ENCODE assay signal across 24 mouse cellular contexts in the genomic region with DNA sequence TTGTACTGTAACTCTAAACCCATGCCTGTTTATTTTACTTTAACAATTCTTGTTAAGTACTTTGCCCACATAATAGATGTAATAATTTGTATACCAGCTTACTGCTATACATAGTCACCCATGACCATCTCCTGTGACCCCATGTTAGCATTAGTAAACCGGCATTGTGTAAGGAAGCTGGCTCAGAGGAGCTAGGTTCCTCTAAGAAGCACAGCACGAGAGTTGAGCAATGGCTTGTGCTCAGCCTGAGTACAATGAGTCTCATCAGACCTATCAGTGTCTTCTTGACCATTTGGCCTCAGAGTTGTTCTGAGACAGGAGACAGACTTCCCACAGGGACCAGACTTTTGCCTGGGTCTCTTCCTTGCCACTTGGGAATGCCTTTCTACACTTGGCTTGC.
DNase-seq lines count a peak whose midpoint lies in the region; ATAC-seq and TF ChIP-seq lines count a peak whose summit lies in the region.
"Had no signal": no experiment of that assay in that cellular context is flagged by ENCODE, and none has a peak within 500 bp of the region (broad histone marks: within the 10 kb centered on the region; RNA-seq: fewer than 3 reads in every experiment).

No protein-coding gene starts in this region.

- peaks cover 14% of the 10 kb centered on the region for H3K4me1 ChIP-seq in neural tube, embryonic 13.5 days (replicated peaks)
- no peaks in the 10 kb centered on the region for H3K4me1 ChIP-seq in neural tube, embryonic 15.5 days
- H3K4me1 ChIP-seq in limb, embryonic 10.5 days = peaks cover 27% of the 10 kb centered on the region
- H3K4me1 ChIP-seq: heart, embryonic 13.5 days had no signal

- H3K9ac ChIP-seq in neural tube, embryonic 13.5 days = no peak overlapping the region
- H3K9ac ChIP-seq in neural tube, embryonic 15.5 days (replicated peaks) = no peak overlapping the region
- H3K9ac ChIP-seq: forebrain, embryonic 13.5 days; heart, embryonic 13.5 days; hindbrain, embryonic 13.5 days; kidney, embryonic 15.5 days; limb, embryonic 15.5 days had no signal

- no peak for TF ChIP-seq CTCF in gastrocnemius, adult 2 months (IDR thresholded peaks at IDR 0.05)

- WGBS in neural tube, embryonic 13.5 days = 84% methylated on average over 2 of the region's 2 CpGs
- WGBS in neural tube, embryonic 15.5 days = 82% methylated on average over 2 of the region's 2 CpGs
- WGBS in limb, embryonic 10.5 days = 69% methylated on average over 2 of the region's 2 CpGs

- DNase-seq in gastrocnemius, adult 2 months = no peak
- no peak for DNase-seq in gastrocnemius, postnatal 14 days
- DNase-seq in limb, embryonic 10.5 days (ENCODE audit: low spot score) = no peak
- DNase-seq in layer of hippocampus, adult 8-10 months (ENCODE audit: low spot score in 2 of 2) = no peak
- DNase-seq: cerebellum, adult 2 months; cerebellum, postnatal 25 days; gastrocnemius, postnatal 10 days; heart, adult 18-20 months; heart, postnatal 14 days; kidney, adult 11 months; kidney, postnatal 4 days; layer of hippocampus, adult 9-11 months; thymus, adult 2 months had no signal

- peaks cover 4% of the 10 kb centered on the region; the same call in 1 of the 2 replicates for H3K27me3 ChIP-seq in neural tube, embryonic 13.5 days
- H3K27me3 ChIP-seq in neural tube, embryonic 15.5 days (replicated peaks) = no peaks in the 10 kb centered on the region
- H3K27me3 ChIP-seq in limb, embryonic 10.5 days (ENCODE audit: low read depth, poor library complexity, severe bottlenecking) = 0 out of 2 replicates have a peak, but pooled peaks cover 4% of the 10 kb centered on the region
- H3K27me3 ChIP-seq: heart, embryonic 13.5 days had no signal

- no peak overlapping the region for H3K4me3 ChIP-seq in gastrocnemius, adult 2 months
- H3K4me3 ChIP-seq in neural tube, embryonic 13.5 days = no peak overlapping the region
- H3K4me3 ChIP-seq in neural tube, embryonic 15.5 days (replicated peaks) = no peak overlapping the region
- H3K4me3 ChIP-seq in limb, embryonic 10.5 days = no peak overlapping the region
- H3K4me3 ChIP-seq: forebrain, embryonic 13.5 days; heart, embryonic 13.5 days; hindbrain, embryonic 13.5 days; kidney, embryonic 15.5 days; left cerebral cortex, adult 2 months; limb, embryonic 15.5 days had no signal

- H3K9me3 ChIP-seq in neural tube, embryonic 13.5 days = no peaks in the 10 kb centered on the region
- H3K9me3 ChIP-seq in neural tube, embryonic 15.5 days (replicated peaks) = no peaks in the 10 kb centered on the region
- H3K9me3 ChIP-seq in limb, embryonic 10.5 days (replicated peaks) = no peaks in the 10 kb centered on the region
- H3K9me3 ChIP-seq: forebrain, embryonic 13.5 days; heart, embryonic 13.5 days; hindbrain, embryonic 13.5 days; kidney, embryonic 15.5 days; limb, embryonic 15.5 days had no signal

- peak overlapping the region; percentile 58 for H3K27ac ChIP-seq in gastrocnemius, adult 2 months
- peak overlapping the region; percentile 23; the same call in 1 of the 2 replicates for H3K27ac ChIP-seq in neural tube, embryonic 13.5 days (replicated peaks)
- no peak overlapping the region for H3K27ac ChIP-seq in neural tube, embryonic 15.5 days (replicated peaks)
- H3K27ac ChIP-seq in limb, embryonic 10.5 days = no peak overlapping the region
- H3K27ac ChIP-seq: forebrain, embryonic 13.5 days; heart, embryonic 13.5 days; hindbrain, embryonic 13.5 days; kidney, embryonic 15.5 days; left cerebral cortex, adult 2 months; limb, embryonic 15.5 days; stomach, postnatal 0 days had no signal

- no peaks in the 10 kb centered on the region for H3K36me3 ChIP-seq in neural tube, embryonic 13.5 days
- no peaks in the 10 kb centered on the region for H3K36me3 ChIP-seq in neural tube, embryonic 15.5 days
- no peaks in the 10 kb centered on the region for H3K36me3 ChIP-seq in limb, embryonic 10.5 days
- H3K36me3 ChIP-seq: heart, embryonic 13.5 days; hindbrain, embryonic 13.5 days; kidney, embryonic 15.5 days; limb, embryonic 15.5 days had no signal

- intact Hi-C loops in gastrocnemius, adult 2 months (cut with DNase I) = no loop called here
- intact Hi-C loops in gastrocnemius, postnatal 14 days (cut with DNase I; ENCODE audit: low total_unique reads) = no loop called here

- ATAC-seq in neural tube, embryonic 13.5 days (ENCODE audit: low read depth) = no peak
- no peak for ATAC-seq in neural tube, embryonic 15.5 days (ENCODE audit: low FRiP score)
- ATAC-seq in megakaryocyte, adult 5-6 weeks (ENCODE audit: poor library complexity, severe bottlenecking) = peak; percentile 66
- ATAC-seq: midbrain, embryonic 16.5 days had no signal

- no peak overlapping the region for H3K4me2 ChIP-seq in neural tube, embryonic 13.5 days
- no peak overlapping the region for H3K4me2 ChIP-seq in neural tube, embryonic 15.5 days
- H3K4me2 ChIP-seq: forebrain, embryonic 13.5 days; heart, embryonic 13.5 days; hindbrain, embryonic 13.5 days; kidney, embryonic 15.5 days; limb, embryonic 15.5 days had no signal

Comparison
In these comparisons a context has a peak if more than half of its experiments do, and no peak if none do; other contexts are left out.
1. H3K27ac ChIP-seq: peak in gastrocnemius, adult 2 months (single experiment) and neural tube, embryonic 13.5 days (single experiment); none in neural tube, embryonic 15.5 days (single experiment) and limb, embryonic 10.5 days (single experiment).